Comparison of ENCODE assay signal across 22 mouse cellular contexts in genomic region chr9:99783156-99783555, GRCm38 (mm10).
DNase-seq lines count a peak whose midpoint lies in the region; ATAC-seq and TF ChIP-seq lines count a peak whose summit lies in the region.
"Had no signal": no experiment of that assay in that cellular context is flagged by ENCODE, and none has a peak within 500 bp of the region (broad histone marks: within the 10 kb centered on the region; RNA-seq: fewer than 3 reads in every experiment).

No protein-coding gene starts in this region.

- ATAC-seq in forebrain, postnatal 0 days = no peak
- ATAC-seq in forebrain, embryonic 14.5 days = peak; percentile 74
- ATAC-seq: activated CD4-positive, CD25-positive, alpha-beta regulatory T cell, adult 4 months; inflammation-experienced regulatory T-cells, adult 6 months; intestine, postnatal 0 days; Patski had no signal

- 0 out of 2 replicates have a peak overlapping the region, but pooled peaks have one; percentile 17 for H3K27ac ChIP-seq in forebrain, embryonic 10.5 days
- H3K27ac ChIP-seq in forebrain, postnatal 0 days (ENCODE audit: low read depth, low read length) = no peak overlapping the region
- no peak overlapping the region for H3K27ac ChIP-seq in forebrain, embryonic 14.5 days (ENCODE audit: low read depth, low read length)
- H3K27ac ChIP-seq: heart, adult 2 months; heart, embryonic 15.5 days; hindbrain, embryonic 10.5 days; hindbrain, embryonic 15.5 days had no signal

- H3K9ac ChIP-seq in forebrain, postnatal 0 days = no peak overlapping the region
- H3K9ac ChIP-seq in forebrain, embryonic 14.5 days (ENCODE audit: low read length) = no peak overlapping the region
- H3K9ac ChIP-seq: heart, embryonic 15.5 days; hindbrain, embryonic 15.5 days had no signal

- H3K4me3 ChIP-seq in forebrain, embryonic 10.5 days = no peak overlapping the region
- H3K4me3 ChIP-seq in forebrain, postnatal 0 days (ENCODE audit: low read depth, low read length) = no peak overlapping the region
- H3K4me3 ChIP-seq in forebrain, embryonic 14.5 days (ENCODE audit: low read depth, low read length) = no peak overlapping the region
- H3K4me3 ChIP-seq: heart, adult 2 months; heart, embryonic 15.5 days; hindbrain, embryonic 10.5 days; hindbrain, embryonic 15.5 days had no signal

- TF ChIP-seq CTCF in forebrain, postnatal 0 days (IDR thresholded peaks at IDR 0.05; ENCODE audit: low read depth) = no peak
- no peak for TF ChIP-seq CTCF in brain, embryonic 14.5 days (IDR thresholded peaks at IDR 0.05; ENCODE audit: borderline replicate concordance, extremely low read depth, insufficient read depth, insufficient read length)

- H3K4me1 ChIP-seq in forebrain, embryonic 10.5 days = peaks cover 49% of the 10 kb centered on the region
- no peaks in the 10 kb centered on the region for H3K4me1 ChIP-seq in forebrain, postnatal 0 days (ENCODE audit: insufficient read depth)
- H3K4me1 ChIP-seq in forebrain, embryonic 14.5 days (ENCODE audit: control insufficient read depth, insufficient read depth, low read length) = peaks cover 7% of the 10 kb centered on the region; the same call in 1 of the 2 replicates
- H3K4me1 ChIP-seq: heart, embryonic 15.5 days; hindbrain, embryonic 15.5 days had no signal

- 43% methylated on average over 2 of the region's 2 CpGs for WGBS in forebrain, embryonic 10.5 days
- 13% methylated on average over 2 of the region's 2 CpGs for WGBS in forebrain, postnatal 0 days
- WGBS in forebrain, embryonic 14.5 days = 5% methylated on average over 2 of the region's 2 CpGs

- H3K4me2 ChIP-seq in forebrain, postnatal 0 days (ENCODE audit: low read depth) = no peak overlapping the region
- no peak overlapping the region for H3K4me2 ChIP-seq in forebrain, embryonic 14.5 days (ENCODE audit: low read length)
- H3K4me2 ChIP-seq: heart, embryonic 11.5 days; heart, embryonic 15.5 days; hindbrain, embryonic 15.5 days had no signal

- peaks cover 80% of the 10 kb centered on the region for H3K27me3 ChIP-seq in forebrain, embryonic 10.5 days (ENCODE audit: poor library complexity, severe bottlenecking)
- no peaks in the 10 kb centered on the region; the same call in 1 of the 2 replicates for H3K27me3 ChIP-seq in forebrain, postnatal 0 days (ENCODE audit: insufficient read depth, low read length)
- H3K27me3 ChIP-seq in forebrain, embryonic 14.5 days (replicated peaks; ENCODE audit: control insufficient read depth, insufficient read depth, low read length) = no peaks in the 10 kb centered on the region; the same call in 1 of the 2 replicates
- H3K27me3 ChIP-seq: heart, embryonic 15.5 days; hindbrain, embryonic 15.5 days had no signal

- no peak for DNase-seq in forebrain, embryonic 10.5 days (ENCODE audit: extremely low spot score, low spot score)
- DNase-seq in forebrain, postnatal 0 days = no peak
- peak; percentile 89 for DNase-seq in brain, embryonic 14.5 days (ENCODE audit: low read depth)
- DNase-seq in forebrain, embryonic 14.5 days (ENCODE audit: low spot score) = peak; percentile 84
- DNase-seq in retina, postnatal 1 day = peak; percentile 96
- DNase-seq in kidney, adult 9 months = no peak
- DNase-seq in urinary bladder, adult 2 months (ENCODE audit: low spot score) = no peak
- DNase-seq: adrenal gland, postnatal 14 days; cerebellum, adult 18-20 months; cerebellum, adult 9-11 months; cerebellum, postnatal 36 days; gastrocnemius, postnatal 14 days; heart, adult 2 months; heart, postnatal 14 days had no signal

- TF ChIP-seq POLR2A in brain, embryonic 14.5 days (IDR thresholded peaks at IDR 0.05; ENCODE audit: borderline replicate concordance, extremely low read depth, insufficient read depth, insufficient read length, poor library complexity, severe bottlenecking) = no peak

- no peaks in the 10 kb centered on the region for H3K36me3 ChIP-seq in forebrain, embryonic 10.5 days (replicated peaks)
- no peaks in the 10 kb centered on the region for H3K36me3 ChIP-seq in forebrain, postnatal 0 days (ENCODE audit: insufficient read depth)
- H3K36me3 ChIP-seq in forebrain, embryonic 14.5 days (ENCODE audit: control insufficient read depth, insufficient read depth, low read length) = no peaks in the 10 kb centered on the region
- H3K36me3 ChIP-seq: heart, embryonic 15.5 days; hindbrain, embryonic 10.5 days; hindbrain, embryonic 15.5 days had no signal

- no peaks in the 10 kb centered on the region for H3K9me3 ChIP-seq in forebrain, embryonic 10.5 days
- no peaks in the 10 kb centered on the region for H3K9me3 ChIP-seq in forebrain, postnatal 0 days (ENCODE audit: low read length)
- no peaks in the 10 kb centered on the region for H3K9me3 ChIP-seq in forebrain, embryonic 14.5 days (replicated peaks; ENCODE audit: control insufficient read depth, low read length)
- H3K9me3 ChIP-seq: heart, embryonic 15.5 days; hindbrain, embryonic 10.5 days; hindbrain, embryonic 15.5 days had no signal

Comparison
In these comparisons a context has a peak if more than half of its experiments do, and no peak if none do; other contexts are left out.
1. DNase-seq: peak in brain, embryonic 14.5 days (single experiment), forebrain, embryonic 14.5 days (single experiment) and retina, postnatal 1 day (single experiment); none in forebrain, embryonic 10.5 days (single experiment), forebrain, postnatal 0 days (single experiment), kidney, adult 9 months (single experiment) and urinary bladder, adult 2 months (single experiment).